Mouse (Mus musculus): ENCODE results near the gene Crabp1.

Crabp1 gene

GRCm38 (mm10) chr9:54770140-54770780 is 5.7 kb downstream of the Crabp1 start:
- DNase-seq (ENCODE audit: low spot score in 2 of 2), result no peak

GRCm38 (mm10) chr9:54776451-54776982 is 12.0 kb downstream of the Crabp1 start:
- peak; percentile 56 to 64 for DNase-seq (ENCODE audit: low spot score in 2 of 2)

GRCm38 (mm10) chr9:54779280-54779679 is 14.7 kb downstream of the Crabp1 start:
- no peak for DNase-seq (ENCODE audit: low spot score in 2 of 2)

GRCm38 (mm10) chr9:54782504-54782903 is 18.0 kb downstream of the Crabp1 start:
- no peak for DNase-seq (ENCODE audit: low spot score in 2 of 2)

GRCm38 (mm10) chr9:54784003-54784402 is 19.5 kb downstream of the Crabp1 start:
- DNase-seq (ENCODE audit: low spot score in 2 of 2), result no peak

GRCm38 (mm10) chr9:54785215-54785614 is 20.7 kb downstream of the Crabp1 start:
- no peak for DNase-seq (ENCODE audit: low spot score in 2 of 2)

- DNase-seq (ENCODE audit: low spot score in 2 of 2), result no peak
These were observed 21.5 kb downstream of the Crabp1 start for GRCm38 (mm10) chr9:54786083-54786482.

GRCm38 (mm10) chr9:54787760-54788159 is 23.2 kb downstream of the Crabp1 start:
- peak; percentile 35 to 42 for DNase-seq (ENCODE audit: low spot score in 2 of 2)

GRCm38 (mm10) chr9:54790271-54790670 is 25.7 kb downstream of the Crabp1 start:
- DNase-seq (ENCODE audit: low spot score in 2 of 2), result no peak

- DNase-seq (ENCODE audit: low spot score in 2 of 2), result no peak
These were observed 37.0 kb downstream of the Crabp1 start for GRCm38 (mm10) chr9:54801460-54801961.

- no peak for DNase-seq (ENCODE audit: low spot score in 2 of 2)
These were observed 38.5 kb downstream of the Crabp1 start for GRCm38 (mm10) chr9:54802749-54803679.

GRCm38 (mm10) chr9:54804351-54804750 is 39.8 kb downstream of the Crabp1 start:
- DNase-seq (ENCODE audit: low spot score in 2 of 2), result no peak

- no peak for DNase-seq (ENCODE audit: low spot score in 2 of 2)
These were observed 43.2 kb downstream of the Crabp1 start for GRCm38 (mm10) chr9:54807761-54808160.

- DNase-seq (ENCODE audit: low spot score in 2 of 2), result no peak
These were observed 45.4 kb downstream of the Crabp1 start for GRCm38 (mm10) chr9:54809953-54810352.

GRCm38 (mm10) chr9:54816508-54817201 is 52.1 kb downstream of the Crabp1 start:
- DNase-seq (ENCODE audit: low spot score in 2 of 2), result no peak

- DNase-seq (ENCODE audit: low spot score in 2 of 2), result peak; percentile 49 to 58
These were observed 57.0 kb downstream of the Crabp1 start for GRCm38 (mm10) chr9:54821442-54822100.
